Mouse (Mus musculus) intestine, embryonic 15.5 days (tissue): Measurements from ENCODE around the gene Dcaf12. TPM values are rescaled to one million over a fixed set of nuclear protein-coding genes. Genes with fewer than 3 reads are reported as not detected.

Experiments
- ATAC-seq: fragments of 200-750 bp; cut with Nextera tagmentation; 2 replicates; pipeline ENCODE4 v1.8.0; 2017; ENCODE audit warnings: moderate TSS enrichment, moderate library complexity
- H3K27ac ChIP-seq: fragments of 300-500 bp; sonication (generic); 2 replicates; pipeline ENCODE4 v1.5.1; 2015; ENCODE audit warnings: mild to moderate bottlenecking, inconsistent platforms
- H3K27me3 ChIP-seq: fragments of 300-500 bp; sonication (generic); replicated peaks from 2 replicates; pipeline ENCODE4 v1.6.1; 2015; ENCODE audit warnings: inconsistent platforms
- H3K36me3 ChIP-seq: fragments of 300-500 bp; sonication (generic); 2 replicates; pipeline ENCODE4 v1.6.1; 2015; ENCODE audit warnings: inconsistent platforms
- H3K4me1 ChIP-seq: fragments of 300-500 bp; sonication (generic); replicated peaks from 2 replicates; pipeline ENCODE4 v1.6.1; 2015; ENCODE audit warnings: inconsistent platforms
- H3K4me2 ChIP-seq: fragments of 300-500 bp; sonication (generic); replicated peaks from 2 replicates; pipeline ENCODE4 v1.6.1; 2015; ENCODE audit warnings: mild to moderate bottlenecking, inconsistent platforms
- H3K4me3 ChIP-seq: fragments of 300-500 bp; sonication (generic); replicated peaks from 2 replicates; pipeline ENCODE4 v1.5.1; 2015; ENCODE audit warnings: inconsistent platforms
- H3K9ac ChIP-seq: fragments of 300-500 bp; sonication (generic); 2 replicates; pipeline ENCODE4 v1.6.1; 2015; ENCODE audit warnings: inconsistent platforms
- H3K9me3 ChIP-seq: fragments of 300-500 bp; sonication (generic); 2 replicates; pipeline ENCODE4 v1.6.1; 2016; ENCODE audit warnings: inconsistent platforms
- WGBS: fragments of 180-500 bp; shearing (Covaris S2); methylation state at CpG from one replicate; pipeline ENCODE4 v1.1.7; 2015; 5-methylcytosine and 5-hydroxymethylcytosine counted together
- polyA plus RNA-seq: library from polyadenylated mRNA; unstranded; fragments of >200 nt; fragmentation: Nextera tagmentation; extraction: Ambion mirVana; gene quantifications from 2 replicates; pipeline ENCODE4 v1.2.1, GENCODE M21; 2015

The Dcaf12 gene
- polyA plus RNA-seq, 1 experiment from 2014 or later: 55.0 TPM

DNA sequence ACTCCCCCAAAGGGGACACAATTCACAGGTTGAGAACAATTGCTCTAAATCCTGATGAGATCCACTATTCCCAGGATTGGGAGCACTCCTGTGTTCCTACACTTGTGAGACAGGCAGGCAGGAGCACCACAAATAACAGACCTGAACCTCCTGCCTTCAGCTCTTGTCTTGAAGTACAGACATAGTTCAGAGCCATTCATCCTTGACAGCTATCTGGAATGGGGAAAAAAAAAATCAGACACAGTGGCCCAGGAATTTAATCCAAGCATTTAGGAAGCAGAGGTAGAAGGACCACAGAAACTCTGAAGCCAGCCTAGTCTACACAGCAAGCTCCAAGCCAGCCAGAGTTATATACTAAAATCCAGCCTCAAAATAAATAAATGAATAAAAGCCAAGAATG is 46.6 kb downstream of the Dcaf12 start:
- Histone ChIP-seq H3K4me3 (no peak overlapping the region), H3K27ac (no peak overlapping the region), H3K9ac (no peak overlapping the region), H3K27me3 (no peaks in the 10 kb centered on the region), H3K4me1 (peaks cover 4% of the 10 kb centered on the region), H3K4me2 (no peak overlapping the region), H3K36me3 (0 out of 2 replicates have a peak, but pooled peaks cover 8% of the 10 kb centered on the region), H3K9me3 (no peaks in the 10 kb centered on the region)
- ATAC-seq: no peak

DNA sequence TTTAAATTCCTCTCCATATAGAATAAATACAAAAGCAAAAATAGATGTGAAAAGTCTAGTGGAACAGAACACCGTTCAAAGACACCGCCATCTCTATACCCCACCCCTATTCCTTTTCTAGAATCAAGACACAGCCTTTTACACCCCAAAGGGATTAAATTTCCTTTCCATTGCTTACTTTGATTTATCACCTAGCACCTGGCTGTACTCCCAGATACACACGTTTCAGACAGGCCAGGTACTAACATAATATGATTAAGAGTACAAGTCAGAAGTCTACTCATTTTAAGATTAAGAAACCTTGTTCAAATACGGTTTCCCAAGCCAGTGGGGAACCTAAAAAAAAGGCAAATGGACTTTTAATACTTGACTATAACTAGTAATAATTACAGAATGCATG is 48.3 kb downstream of the Dcaf12 start:
- 77% methylated on average over 4 of the region's 4 CpGs for WGBS
- no peak for ATAC-seq
- Histone ChIP-seq H3K36me3 (0 out of 2 replicates have a peak, but pooled peaks cover 8% of the 10 kb centered on the region), H3K27ac (no peak overlapping the region), H3K4me3 (no peak overlapping the region), H3K9me3 (no peaks in the 10 kb centered on the region), H3K4me2 (no peak overlapping the region), H3K4me1 (no peaks in the 10 kb centered on the region), H3K9ac (no peak overlapping the region), H3K27me3 (no peaks in the 10 kb centered on the region)

DNA sequence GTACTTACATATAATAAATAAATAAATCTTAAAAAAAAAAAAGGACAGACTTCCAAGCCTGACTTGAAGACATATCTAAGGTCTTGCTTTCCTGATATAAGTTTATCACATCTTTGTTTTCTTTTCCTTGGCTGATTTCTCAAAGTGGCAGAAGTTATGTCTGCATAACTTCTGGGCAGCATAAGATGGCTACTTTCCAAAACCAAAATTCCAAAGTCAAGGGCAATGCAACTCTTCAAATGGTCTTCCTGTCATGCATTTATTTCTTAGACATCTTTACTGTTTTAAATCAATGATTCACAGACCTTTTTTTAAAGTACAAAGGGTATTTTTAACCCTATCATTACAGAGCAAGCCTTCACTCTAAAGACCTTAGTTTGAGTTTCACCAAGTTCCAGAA is 54.0 kb downstream of the Dcaf12 start:
- no peaks in the 10 kb centered on the region for H3K4me1 ChIP-seq
- no peak overlapping the region for H3K4me2 ChIP-seq
- no peak for ATAC-seq
- no peak overlapping the region for H3K4me3 ChIP-seq
- H3K9ac ChIP-seq: no peak overlapping the region
- 0 out of 2 replicates have a peak, but pooled peaks cover 6% of the 10 kb centered on the region for H3K36me3 ChIP-seq
- no peak overlapping the region for H3K27ac ChIP-seq
- H3K27me3 ChIP-seq: no peaks in the 10 kb centered on the region
- no peaks in the 10 kb centered on the region for H3K9me3 ChIP-seq

DNA sequence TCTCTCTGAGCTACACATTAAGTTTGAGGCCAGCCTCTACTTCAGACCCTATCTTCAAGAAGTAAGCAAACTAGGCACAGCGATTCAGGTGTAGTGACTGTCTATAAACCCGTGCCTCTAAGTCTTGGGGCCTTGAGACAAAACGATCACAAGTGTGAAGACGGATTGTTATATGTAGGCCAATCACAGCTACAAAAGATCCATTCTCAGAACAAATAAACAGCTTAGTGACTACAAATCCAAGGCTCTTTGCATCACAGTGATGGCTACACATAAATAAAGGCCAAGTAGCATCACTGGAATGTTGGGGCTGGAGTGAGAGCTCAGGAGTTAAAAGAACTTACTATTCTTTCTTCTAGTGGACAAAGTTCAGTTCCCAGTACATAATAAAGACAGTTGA is 55.7 kb downstream of the Dcaf12 start:
- Histone ChIP-seq H3K27ac (no peak overlapping the region), H3K4me3 (no peak overlapping the region), H3K27me3 (no peaks in the 10 kb centered on the region), H3K9ac (no peak overlapping the region), H3K4me2 (no peak overlapping the region), H3K4me1 (no peaks in the 10 kb centered on the region), H3K36me3 (no peaks in the 10 kb centered on the region), H3K9me3 (no peaks in the 10 kb centered on the region)
- WGBS: 88% methylated on average over 4 of the region's 4 CpGs
- ATAC-seq: no peak

DNA sequence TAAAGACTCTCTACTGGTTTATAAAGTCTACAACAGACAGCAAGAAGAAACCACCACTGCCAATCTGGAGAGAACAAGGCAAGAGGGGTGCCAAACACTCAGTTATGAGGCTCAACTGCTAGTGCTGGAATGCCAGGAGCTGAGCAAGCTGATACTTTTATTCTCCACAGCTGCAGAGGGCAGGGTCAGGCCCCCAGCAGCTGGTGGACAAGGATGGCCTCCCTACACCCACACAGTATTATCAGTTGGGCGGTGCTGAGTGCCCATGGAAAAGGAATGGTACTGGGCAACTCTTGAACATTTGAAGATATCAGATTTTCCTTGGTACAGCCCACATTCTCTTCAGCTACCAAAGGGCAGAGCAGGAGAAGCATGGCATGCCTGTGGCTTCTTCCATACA is 56.9 kb downstream of the Dcaf12 start:
- Histone ChIP-seq H3K36me3 (no peaks in the 10 kb centered on the region; the same call in 1 of the 2 replicates), H3K9ac (no peak overlapping the region), H3K27me3 (no peaks in the 10 kb centered on the region), H3K4me1 (no peaks in the 10 kb centered on the region), H3K27ac (no peak overlapping the region), H3K4me2 (no peak overlapping the region), H3K9me3 (no peaks in the 10 kb centered on the region), H3K4me3 (no peak overlapping the region)
- WGBS: 91% methylated on average over 1 of the region's 1 CpGs
- no peak for ATAC-seq

DNA sequence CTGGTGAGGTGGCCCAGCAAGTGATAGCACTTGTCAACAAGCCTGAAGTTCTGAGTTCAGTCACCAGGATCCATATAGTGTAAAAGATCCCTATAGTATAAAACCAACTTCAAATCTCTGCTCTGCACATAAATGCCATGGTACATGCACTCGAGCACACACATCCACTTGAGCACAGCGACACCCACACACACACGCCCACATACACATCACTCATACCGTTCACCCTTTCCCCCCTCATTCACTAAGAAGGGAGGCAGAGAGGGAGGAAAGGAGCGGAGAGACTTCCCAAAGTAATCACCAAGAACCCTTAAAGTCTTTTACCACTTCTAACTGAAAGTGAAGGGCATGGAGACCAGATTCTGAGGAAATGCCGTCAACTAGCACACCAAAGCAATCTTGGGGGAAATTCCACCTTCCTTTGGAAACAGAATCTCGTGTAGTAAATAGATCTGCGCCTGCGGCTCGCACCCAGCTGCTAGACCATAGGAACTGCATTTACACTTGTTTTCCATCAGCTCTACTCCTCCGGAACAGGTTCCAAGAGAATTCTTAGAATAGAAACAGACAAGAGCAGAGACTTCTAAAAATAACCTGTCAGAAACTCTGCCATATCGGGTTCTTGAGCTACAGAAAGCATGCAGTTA is 59.0 kb downstream of the Dcaf12 start:
- Histone ChIP-seq H3K9me3 (no peaks in the 10 kb centered on the region), H3K27ac (no peak overlapping the region), H3K27me3 (no peaks in the 10 kb centered on the region), H3K4me2 (no peak overlapping the region), H3K4me3 (no peak overlapping the region), H3K9ac (no peak overlapping the region), H3K36me3 (peaks cover under 1% of the 10 kb centered on the region; the same call in 1 of the 2 replicates), H3K4me1 (no peaks in the 10 kb centered on the region)
- no peak for ATAC-seq
- 85% methylated on average over 12 of the region's 12 CpGs for WGBS

DNA sequence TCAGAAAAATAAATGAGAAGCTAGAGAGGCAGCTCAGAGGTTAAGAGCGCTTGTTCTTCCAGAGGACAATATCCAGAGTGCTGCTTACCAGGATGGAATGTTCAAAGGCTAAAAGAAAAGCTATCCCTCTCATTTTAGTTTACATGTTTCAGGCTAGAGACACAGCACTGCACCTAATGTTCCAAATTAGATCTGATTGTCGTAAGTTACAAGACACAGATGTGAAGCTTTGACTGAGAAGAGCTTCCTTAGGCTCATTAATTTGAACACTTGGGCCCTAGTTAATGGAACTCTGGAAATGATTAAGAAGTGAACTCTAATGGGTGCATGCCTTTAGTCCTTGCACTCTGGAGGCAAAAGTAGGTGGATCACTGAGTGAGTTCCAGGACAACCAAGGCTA is 60.9 kb downstream of the Dcaf12 start:
- WGBS: 90% methylated on average over 2 of the region's 2 CpGs
- peaks cover 7% of the 10 kb centered on the region; the same call in 1 of the 2 replicates for H3K36me3 ChIP-seq
- no peaks in the 10 kb centered on the region for H3K4me1 ChIP-seq
- H3K27ac ChIP-seq: no peak overlapping the region
- H3K4me3 ChIP-seq: no peak overlapping the region
- H3K4me2 ChIP-seq: no peak overlapping the region
- no peak overlapping the region for H3K9ac ChIP-seq
- no peak for ATAC-seq
- no peaks in the 10 kb centered on the region for H3K9me3 ChIP-seq
- no peaks in the 10 kb centered on the region for H3K27me3 ChIP-seq

DNA sequence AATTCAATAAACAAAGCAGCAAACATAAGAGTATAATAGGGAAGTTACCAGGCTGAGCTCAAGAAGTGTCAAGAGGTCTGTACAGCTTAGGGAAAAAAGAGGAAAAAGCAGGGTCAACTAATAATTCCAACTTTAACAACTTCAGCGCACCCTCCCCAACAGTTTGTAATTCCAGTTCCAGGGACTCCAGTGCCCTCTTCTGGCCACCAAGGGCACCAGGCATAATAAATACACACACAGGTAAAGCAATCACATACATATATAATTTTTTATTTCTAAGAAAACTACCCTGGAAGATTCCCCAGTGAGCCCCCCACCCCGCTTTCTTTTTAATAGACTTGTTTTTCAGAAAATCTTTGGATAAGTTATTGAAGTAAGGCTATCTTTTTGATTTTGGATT is 69.3 kb downstream of the Dcaf12 start:
- no peak for ATAC-seq
- H3K9me3 ChIP-seq: no peaks in the 10 kb centered on the region
- H3K27me3 ChIP-seq: no peaks in the 10 kb centered on the region
- H3K36me3 ChIP-seq: peaks cover 15% of the 10 kb centered on the region
- no peak overlapping the region for H3K4me3 ChIP-seq
- no peak overlapping the region for H3K9ac ChIP-seq
- H3K27ac ChIP-seq: no peak overlapping the region
- no peaks in the 10 kb centered on the region for H3K4me1 ChIP-seq
- H3K4me2 ChIP-seq: no peak overlapping the region
- WGBS: 96% methylated on average over 2 of the region's 2 CpGs

Other genes starting within 250 kb of the Dcaf12 start
- 2.3 and 2.8 TPM in 2 replicates for gene Aqp3, start 216.7 kb downstream of the Dcaf12 start, polyA plus RNA-seq
- gene Nol6, start 190.4 kb downstream of the Dcaf12 start, polyA plus RNA-seq: 21.7 and 21.8 TPM in 2 replicates
- 64.5 and 68.6 TPM in 2 replicates for gene Ube2r2, start 179.1 kb downstream of the Dcaf12 start, polyA plus RNA-seq
- 50.1 and 52.2 TPM in 2 replicates for gene Ubap2, start 39.7 kb downstream of the Dcaf12 start, polyA plus RNA-seq
- gene Ubap1, start 34.1 kb upstream of the Dcaf12 start, polyA plus RNA-seq: 50.0 and 56.5 TPM in 2 replicates
- 5.2 and 6.8 TPM in 2 replicates for gene Kif24, start 150.0 kb upstream of the Dcaf12 start, polyA plus RNA-seq
- gene Nudt2, start 150.3 kb upstream of the Dcaf12 start, polyA plus RNA-seq: 61.4 and 62.3 TPM in 2 replicates
- 8.1 and 9.4 TPM in 2 replicates for gene AI464131, start 188.2 kb upstream of the Dcaf12 start, polyA plus RNA-seq
- gene 1110017D15Rik, start 202.4 kb upstream of the Dcaf12 start, polyA plus RNA-seq: 0.28 and 0.55 TPM in 2 replicates